Mouse (Mus musculus): ENCODE measurements around the gene Ppp1r12b. TPM values are rescaled to one million over a fixed set of nuclear protein-coding genes. Genes with fewer than 3 reads are reported as not detected.
"Not testable (repeated sequence)": the region's sequence is repeated elsewhere in the genome, so short reads cannot be mapped to it uniquely, and the experiment has no call there.

Gene Ppp1r12b
- polyA plus RNA-seq, 1 experiment from 2014 or later: 18.0 TPM

GRCm38 (mm10) chr1:134843369-134843768 is 112.4 kb downstream of the Ppp1r12b start:
- H3K27ac ChIP-seq: no peak overlapping the region
- H3K9ac ChIP-seq: no peak overlapping the region
- H3K4me2 ChIP-seq (replicated peaks): no peak overlapping the region
- WGBS: 89% methylated on average over 6 of the region's 6 CpGs
- H3K4me3 ChIP-seq (replicated peaks): no peak overlapping the region
- no peaks in the 10 kb centered on the region for H3K27me3 ChIP-seq (replicated peaks)
- no peaks in the 10 kb centered on the region for H3K36me3 ChIP-seq
- H3K9me3 ChIP-seq: no peaks in the 10 kb centered on the region
- H3K4me1 ChIP-seq (replicated peaks): no peaks in the 10 kb centered on the region
- ATAC-seq: no peak

DNA sequence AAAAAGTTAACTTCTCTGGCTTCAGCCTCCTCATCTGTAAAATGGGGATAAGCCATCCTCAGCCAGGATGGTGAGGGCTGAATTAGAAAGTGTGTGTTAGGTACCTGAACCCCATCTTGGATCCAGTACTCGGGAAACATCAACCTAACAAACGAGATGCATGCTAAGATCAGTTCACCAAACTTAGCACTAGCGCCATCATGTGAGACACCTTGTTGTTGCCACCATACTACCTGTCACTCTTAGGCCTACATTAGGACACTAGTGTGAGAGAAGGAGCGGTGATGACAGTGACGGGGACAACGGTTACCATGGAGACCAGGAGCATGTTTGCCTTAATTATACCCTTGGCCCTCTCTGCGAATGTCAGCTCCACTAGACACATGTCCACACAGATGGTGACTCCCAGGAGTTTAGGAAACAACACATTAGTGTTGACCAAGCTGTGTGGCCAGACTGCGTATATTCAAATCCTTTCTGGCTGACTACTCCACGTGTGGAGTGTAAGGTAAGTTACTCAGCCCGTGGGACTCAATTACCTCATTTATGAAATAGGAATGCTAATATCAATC is 118.7 kb downstream of the Ppp1r12b start:
- ATAC-seq: no peak
- Histone ChIP-seq H3K4me3 (replicated peaks) (no peak overlapping the region), H3K4me2 (replicated peaks) (no peak overlapping the region), H3K9ac (no peak overlapping the region), H3K36me3 (peaks cover 4% of the 10 kb centered on the region; the same call in 1 of the 2 replicates), H3K4me1 (replicated peaks) (no peaks in the 10 kb centered on the region), H3K27ac (no peak overlapping the region), H3K9me3 (no peaks in the 10 kb centered on the region), H3K27me3 (replicated peaks) (no peaks in the 10 kb centered on the region)
- 81% methylated on average over 10 of the region's 10 CpGs for WGBS

- not testable (repeated sequence) for H3K36me3 ChIP-seq; H3K9me3 ChIP-seq; H3K27me3 ChIP-seq (replicated peaks); H3K4me1 ChIP-seq (replicated peaks); H3K4me2 ChIP-seq (replicated peaks); ATAC-seq; H3K27ac ChIP-seq; H3K4me3 ChIP-seq (replicated peaks); H3K9ac ChIP-seq
- 71% methylated on average over 3 of the region's 3 CpGs for WGBS
These were observed 124.9 kb downstream of the Ppp1r12b start for GRCm38 (mm10) chr1:134830881-134831280.

DNA sequence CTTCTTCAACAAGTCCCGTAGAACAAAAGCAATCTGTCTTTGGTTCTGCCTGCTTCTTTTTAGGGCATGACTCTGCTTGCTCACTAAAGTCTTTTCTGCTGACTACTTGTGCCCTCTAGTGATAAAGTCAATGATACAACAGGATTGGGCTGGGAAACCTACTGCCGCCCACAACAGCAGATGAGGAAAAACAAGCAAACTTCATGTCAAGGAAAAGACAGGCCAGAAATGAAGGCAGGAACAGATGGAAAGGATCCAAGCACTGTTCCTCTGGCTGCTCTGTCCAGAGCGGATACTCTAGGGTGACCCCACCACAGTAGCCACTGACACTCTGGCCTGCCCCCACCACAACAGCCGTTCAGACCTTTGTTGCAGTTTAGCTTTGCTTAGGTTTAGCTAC is 126.1 kb downstream of the Ppp1r12b start:
- Histone ChIP-seq H3K27me3 (replicated peaks) (no peaks in the 10 kb centered on the region), H3K9ac (no peak overlapping the region), H3K4me1 (replicated peaks) (no peaks in the 10 kb centered on the region), H3K4me3 (replicated peaks) (no peak overlapping the region), H3K4me2 (replicated peaks) (no peak overlapping the region), H3K36me3 (no peaks in the 10 kb centered on the region), H3K9me3 (no peaks in the 10 kb centered on the region), H3K27ac (no peak overlapping the region)
- WGBS: 46% methylated on average over 4 of the region's 4 CpGs
- ATAC-seq: no peak

DNA sequence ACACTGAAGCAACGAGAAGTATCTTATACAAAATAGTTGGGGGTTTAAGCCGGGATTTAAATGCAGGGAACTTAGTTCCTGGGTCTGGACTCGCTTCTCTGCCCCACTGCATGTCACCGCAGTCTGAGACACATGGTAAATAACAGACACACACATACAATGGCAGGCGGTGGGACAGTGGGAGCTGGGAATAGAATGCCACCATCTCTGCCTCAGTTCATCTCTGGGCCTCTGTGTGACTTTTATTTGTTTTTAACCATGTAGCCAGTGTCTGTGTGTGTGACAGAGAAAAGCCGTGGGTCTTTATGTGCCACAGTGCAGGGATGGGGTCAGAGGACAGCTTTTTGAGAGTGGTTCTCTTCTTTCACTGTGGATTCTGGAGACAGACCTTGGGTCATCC is 130.8 kb downstream of the Ppp1r12b start:
- WGBS: 53% methylated on average over 6 of the region's 6 CpGs
- no peak for ATAC-seq

GRCm38 (mm10) chr1:134823842-134824241 is 131.9 kb downstream of the Ppp1r12b start:
- no peak overlapping the region for H3K4me3 ChIP-seq (replicated peaks)
- H3K9ac ChIP-seq: no peak overlapping the region
- no peak overlapping the region for H3K4me2 ChIP-seq (replicated peaks)

More for the DNA sequence above, 130.8 kb downstream of the Ppp1r12b start:
- Histone ChIP-seq H3K36me3 (no peaks in the 10 kb centered on the region), H3K4me1 (replicated peaks) (peaks cover 5% of the 10 kb centered on the region; the same call in 1 of the 2 replicates), H3K4me3 (replicated peaks) (no peak overlapping the region), H3K4me2 (replicated peaks) (no peak overlapping the region), H3K27me3 (replicated peaks) (no peaks in the 10 kb centered on the region), H3K9me3 (no peaks in the 10 kb centered on the region), H3K9ac (no peak overlapping the region), H3K27ac (peak overlapping the region; percentile 49)

GRCm38 (mm10) chr1:134823323-134823722 is 132.4 kb downstream of the Ppp1r12b start:
- WGBS: 58% methylated on average over 8 of the region's 8 CpGs

More at GRCm38 (mm10) chr1:134823842-134824241, 131.9 kb downstream of the Ppp1r12b start:
- ATAC-seq: peak; percentile 66; the same call in 1 of the 2 replicates
- Histone ChIP-seq H3K9me3 (no peaks in the 10 kb centered on the region), H3K27me3 (replicated peaks) (no peaks in the 10 kb centered on the region), H3K27ac (peak overlapping the region; percentile 54), H3K4me1 (replicated peaks) (peaks cover 5% of the 10 kb centered on the region; the same call in 1 of the 2 replicates), H3K36me3 (no peaks in the 10 kb centered on the region)
- 29% methylated on average over 7 of the region's 7 CpGs for WGBS

DNA sequence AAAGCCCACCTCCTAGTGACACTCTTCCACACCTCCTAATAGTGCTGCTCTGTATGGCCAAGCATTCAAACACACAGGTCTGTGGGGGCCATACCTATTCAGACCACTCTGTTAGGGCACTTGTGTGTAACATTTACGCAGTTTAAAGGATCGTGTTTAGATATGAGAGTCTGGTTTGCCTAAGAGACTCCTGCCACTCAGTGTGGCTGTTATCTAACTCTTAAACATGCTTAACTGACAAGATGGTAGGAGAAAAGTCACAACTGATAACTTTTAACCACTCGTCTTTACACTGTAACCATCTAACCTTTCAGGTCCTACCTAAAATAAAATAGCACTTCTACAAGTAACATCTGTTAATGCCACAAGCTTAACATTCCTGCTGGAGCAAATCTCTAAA is 134.9 kb downstream of the Ppp1r12b start:
- Histone ChIP-seq H3K27me3 (replicated peaks) (no peaks in the 10 kb centered on the region), H3K4me3 (replicated peaks) (no peak overlapping the region), H3K36me3 (no peaks in the 10 kb centered on the region), H3K9me3 (no peaks in the 10 kb centered on the region), H3K27ac (no peak overlapping the region), H3K4me1 (replicated peaks) (peaks cover 5% of the 10 kb centered on the region; the same call in 1 of the 2 replicates), H3K9ac (no peak overlapping the region), H3K4me2 (replicated peaks) (no peak overlapping the region)
- 72% methylated on average over 3 of the region's 3 CpGs for WGBS
- ATAC-seq: no peak

More at GRCm38 (mm10) chr1:134823323-134823722, 132.4 kb downstream of the Ppp1r12b start:
- no peaks in the 10 kb centered on the region for H3K9me3 ChIP-seq
- H3K4me1 ChIP-seq (replicated peaks): peaks cover 5% of the 10 kb centered on the region; the same call in 1 of the 2 replicates
- no peak overlapping the region for H3K4me3 ChIP-seq (replicated peaks)
- no peak for ATAC-seq
- H3K9ac ChIP-seq: no peak overlapping the region
- H3K36me3 ChIP-seq: no peaks in the 10 kb centered on the region
- H3K27ac ChIP-seq: peak overlapping the region; percentile 73
- H3K4me2 ChIP-seq (replicated peaks): no peak overlapping the region
- H3K27me3 ChIP-seq (replicated peaks): no peaks in the 10 kb centered on the region

DNA sequence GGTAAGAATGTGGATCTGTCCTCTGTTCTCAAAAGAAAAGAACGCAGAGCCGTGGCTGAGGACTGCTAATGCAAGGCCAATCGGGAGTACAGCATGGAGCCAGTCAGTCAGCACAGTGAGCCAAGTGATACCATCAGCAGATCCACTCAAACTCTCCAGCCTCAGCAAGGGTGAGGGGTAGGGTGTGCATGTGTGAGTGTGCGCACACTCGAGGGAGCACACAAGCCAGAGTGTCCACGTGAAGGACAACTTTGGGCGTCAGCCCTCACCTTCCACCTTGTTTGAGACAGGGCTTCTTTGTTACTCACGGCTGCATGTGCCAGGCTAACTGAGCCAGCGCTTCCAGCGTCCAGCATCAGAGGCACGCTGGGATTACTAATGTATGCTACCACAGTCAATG is 136.5 kb downstream of the Ppp1r12b start:
- Histone ChIP-seq H3K9me3 (no peaks in the 10 kb centered on the region), H3K9ac (no peak overlapping the region), H3K4me3 (replicated peaks) (no peak overlapping the region), H3K27me3 (replicated peaks) (no peaks in the 10 kb centered on the region), H3K36me3 (no peaks in the 10 kb centered on the region), H3K4me1 (replicated peaks) (peaks cover 14% of the 10 kb centered on the region; the same call in 1 of the 2 replicates), H3K27ac (no peak overlapping the region), H3K4me2 (replicated peaks) (no peak overlapping the region)
- ATAC-seq: no peak
- WGBS: 92% methylated on average over 11 of the region's 11 CpGs

DNA sequence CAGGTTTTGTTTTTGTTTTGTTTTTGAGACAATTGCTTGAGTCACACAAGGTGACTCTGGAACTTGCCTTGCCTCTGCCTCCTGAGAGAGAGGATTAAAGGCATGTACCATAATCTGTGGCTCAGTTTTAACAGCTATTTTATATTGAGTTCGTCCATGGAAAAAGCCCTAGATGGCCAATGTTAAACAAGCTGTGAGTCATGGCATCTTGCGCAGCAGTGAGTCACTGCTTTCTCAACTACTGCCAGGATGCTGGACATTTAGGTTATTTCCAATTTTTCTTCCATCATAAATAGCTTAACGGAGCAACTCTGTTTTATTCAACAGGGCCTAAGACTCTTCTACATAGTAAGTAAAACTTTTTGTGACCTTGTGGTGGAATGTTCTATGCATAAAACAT is 137.0 kb downstream of the Ppp1r12b start:
- peaks cover 14% of the 10 kb centered on the region; the same call in 1 of the 2 replicates for H3K4me1 ChIP-seq (replicated peaks)
- no peaks in the 10 kb centered on the region for H3K36me3 ChIP-seq
- ATAC-seq: no peak
- no peak overlapping the region for H3K27ac ChIP-seq
- H3K4me2 ChIP-seq (replicated peaks): no peak overlapping the region
- H3K27me3 ChIP-seq (replicated peaks): no peaks in the 10 kb centered on the region
- WGBS: 86% methylated on average over 3 of the region's 3 CpGs
- H3K4me3 ChIP-seq (replicated peaks): no peak overlapping the region
- H3K9me3 ChIP-seq: no peaks in the 10 kb centered on the region
- H3K9ac ChIP-seq: no peak overlapping the region

DNA sequence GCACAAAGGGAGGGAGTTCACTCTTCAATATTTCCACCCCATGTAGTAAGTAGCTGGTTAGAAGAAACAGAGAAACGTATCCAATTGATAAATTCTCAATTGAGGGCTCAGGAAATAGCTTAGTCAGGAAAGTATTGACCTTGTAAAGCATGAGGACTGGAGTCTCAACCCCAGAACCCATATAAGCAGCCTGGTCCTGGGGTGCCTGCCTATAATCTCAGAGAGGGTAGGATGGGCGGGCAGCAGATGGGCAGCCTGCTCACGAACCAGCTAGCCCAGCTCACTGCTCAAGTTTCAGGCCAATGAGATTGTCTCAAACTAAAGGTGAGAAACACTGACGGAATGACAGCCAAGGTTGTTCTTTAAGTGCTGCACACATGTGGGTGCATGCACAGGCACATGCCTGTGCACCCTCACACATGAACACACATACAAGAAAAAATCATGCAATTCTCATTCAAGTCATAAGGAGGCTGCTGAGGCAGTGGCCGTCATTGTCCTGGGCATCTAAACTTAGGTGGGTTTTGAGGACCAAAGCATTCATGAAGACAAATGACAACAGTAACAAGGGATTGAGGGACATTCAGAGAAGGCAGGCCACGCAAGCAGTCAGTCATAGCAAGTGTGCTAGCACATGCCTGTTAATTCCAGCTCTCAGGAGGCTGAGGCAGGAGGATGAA is 137.7 kb downstream of the Ppp1r12b start:
- no peak for ATAC-seq

DNA sequence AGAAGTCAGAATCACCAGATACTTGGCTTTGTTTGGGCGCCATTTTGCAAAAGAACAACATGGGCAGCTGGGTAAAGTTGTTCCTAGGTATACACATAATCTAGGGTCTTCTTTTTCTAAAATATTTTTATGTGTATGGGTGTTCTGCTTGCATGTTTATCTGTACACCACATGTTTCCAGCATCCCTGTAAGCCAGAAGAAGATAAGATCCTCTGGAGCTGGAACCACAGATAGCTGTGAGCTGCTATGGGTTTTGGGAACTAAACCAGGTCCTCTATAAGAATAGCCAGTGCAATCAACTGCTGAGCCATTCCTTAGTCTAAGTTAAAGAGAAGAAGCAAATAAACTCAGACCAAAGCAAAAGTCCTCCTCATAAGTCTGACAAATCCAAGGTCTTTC is 138.6 kb downstream of the Ppp1r12b start:
- no peak overlapping the region for H3K4me2 ChIP-seq (replicated peaks)
- no peak overlapping the region for H3K9ac ChIP-seq
- H3K9me3 ChIP-seq: no peaks in the 10 kb centered on the region
- H3K36me3 ChIP-seq: no peaks in the 10 kb centered on the region
- H3K4me3 ChIP-seq (replicated peaks): no peak overlapping the region
- no peak for ATAC-seq
- H3K4me1 ChIP-seq (replicated peaks): peaks cover 9% of the 10 kb centered on the region; the same call in 1 of the 2 replicates
- WGBS: 87% methylated on average over 1 of the region's 1 CpGs
- H3K27me3 ChIP-seq (replicated peaks): no peaks in the 10 kb centered on the region
- no peak overlapping the region; the same call in 1 of the 2 replicates for H3K27ac ChIP-seq

More for the DNA sequence above, 137.7 kb downstream of the Ppp1r12b start:
- no peaks in the 10 kb centered on the region for H3K9me3 ChIP-seq
- H3K9ac ChIP-seq: no peak overlapping the region
- H3K27me3 ChIP-seq (replicated peaks): no peaks in the 10 kb centered on the region
- H3K4me3 ChIP-seq (replicated peaks): no peak overlapping the region
- H3K27ac ChIP-seq: no peak overlapping the region
- no peaks in the 10 kb centered on the region for H3K36me3 ChIP-seq
- 93% methylated on average over 6 of the region's 6 CpGs for WGBS
- H3K4me2 ChIP-seq (replicated peaks): no peak overlapping the region
- H3K4me1 ChIP-seq (replicated peaks): peaks cover 9% of the 10 kb centered on the region; the same call in 1 of the 2 replicates
